Mouse (Mus musculus): Measurements from ENCODE around the gene Gnat2. TPM values are rescaled to one million over a fixed set of nuclear protein-coding genes. Genes with fewer than 3 reads are reported as not detected.

Gene Gnat2
- polyA plus RNA-seq, 1 experiment from 2014 or later, result 0.24 TPM

DNA sequence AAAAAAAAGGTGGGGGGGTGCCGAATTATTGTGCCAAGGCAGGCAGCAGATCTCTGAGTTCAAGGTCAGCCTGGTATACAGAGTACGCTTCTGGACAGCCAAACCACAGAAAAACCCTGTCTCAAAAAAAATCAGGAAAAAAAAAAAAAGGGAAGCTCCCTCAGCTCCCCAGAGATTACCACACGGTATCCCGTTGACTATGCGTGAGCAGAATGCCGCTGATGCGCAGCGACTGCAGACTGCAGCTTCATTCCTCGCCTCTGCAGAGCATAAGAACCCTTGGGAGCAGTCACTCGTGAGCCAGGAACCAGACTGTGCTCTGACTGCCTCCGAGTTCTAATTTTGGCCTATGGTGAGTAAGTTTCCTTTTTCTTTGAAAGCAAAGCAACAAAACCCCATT is 42.1 kb downstream of the Gnat2 start:
- H3K4me2 ChIP-seq (ENCODE audit: low read depth, low read length), result no peak overlapping the region
- no peak overlapping the region for H3K27ac ChIP-seq (ENCODE audit: low read depth, low read length)
- whole genome bisulfite sequencing, result 40% methylated on average over 11 of the region's 11 CpGs
- ATAC-seq (ENCODE audit: low read depth), result peak; percentile 74; the same call in 1 of the 2 replicates
- no peaks in the 10 kb centered on the region for H3K36me3 ChIP-seq (ENCODE audit: control insufficient read depth, insufficient read depth, low read length)
- H3K4me1 ChIP-seq (ENCODE audit: control insufficient read depth, insufficient read depth, low read length), result no peaks in the 10 kb centered on the region
- H3K9me3 ChIP-seq (ENCODE audit: control insufficient read depth, low read length), result no peaks in the 10 kb centered on the region
- no peak overlapping the region for H3K4me3 ChIP-seq (ENCODE audit: low read depth, low read length)
- H3K9ac ChIP-seq (replicated peaks; ENCODE audit: low read depth, low read length), result no peak overlapping the region
- no peaks in the 10 kb centered on the region for H3K27me3 ChIP-seq (ENCODE audit: control insufficient read depth, insufficient read depth, low read length)

DNA sequence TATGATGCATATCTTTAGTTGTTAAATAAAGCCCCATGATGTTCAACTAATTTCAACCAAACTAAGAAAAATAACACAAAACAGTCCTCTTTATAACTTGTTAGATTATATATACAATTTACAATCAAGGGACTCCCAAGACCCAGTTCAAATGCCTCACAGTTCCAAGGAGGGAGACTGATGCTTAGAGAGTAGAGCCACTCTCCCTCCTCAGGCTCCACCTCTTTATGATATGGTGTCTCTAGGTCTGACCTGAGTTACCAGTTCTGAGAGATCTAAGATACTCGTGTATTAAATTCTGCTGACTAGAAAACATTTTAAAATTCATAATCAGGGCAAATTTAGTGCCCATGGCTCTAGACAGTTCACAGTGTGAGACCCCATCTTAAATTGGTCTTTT is 46.5 kb downstream of the Gnat2 start:
- ATAC-seq (ENCODE audit: low read depth), result no peak
- no peaks in the 10 kb centered on the region for H3K9me3 ChIP-seq (ENCODE audit: control insufficient read depth, low read length)
- H3K4me2 ChIP-seq (ENCODE audit: low read depth, low read length), result no peak overlapping the region
- 96% methylated on average over 1 of the region's 1 CpGs for WGBS
- no peak overlapping the region for H3K4me3 ChIP-seq (ENCODE audit: low read depth, low read length)
- H3K4me1 ChIP-seq (ENCODE audit: control insufficient read depth, insufficient read depth, low read length), result peaks cover 2% of the 10 kb centered on the region; the same call in 1 of the 2 replicates
- no peak overlapping the region for H3K27ac ChIP-seq (ENCODE audit: low read depth, low read length)
- H3K27me3 ChIP-seq (ENCODE audit: control insufficient read depth, insufficient read depth, low read length), result no peaks in the 10 kb centered on the region
- H3K36me3 ChIP-seq (ENCODE audit: control insufficient read depth, insufficient read depth, low read length), result no peaks in the 10 kb centered on the region
- H3K9ac ChIP-seq (replicated peaks; ENCODE audit: low read depth, low read length), result no peak overlapping the region

DNA sequence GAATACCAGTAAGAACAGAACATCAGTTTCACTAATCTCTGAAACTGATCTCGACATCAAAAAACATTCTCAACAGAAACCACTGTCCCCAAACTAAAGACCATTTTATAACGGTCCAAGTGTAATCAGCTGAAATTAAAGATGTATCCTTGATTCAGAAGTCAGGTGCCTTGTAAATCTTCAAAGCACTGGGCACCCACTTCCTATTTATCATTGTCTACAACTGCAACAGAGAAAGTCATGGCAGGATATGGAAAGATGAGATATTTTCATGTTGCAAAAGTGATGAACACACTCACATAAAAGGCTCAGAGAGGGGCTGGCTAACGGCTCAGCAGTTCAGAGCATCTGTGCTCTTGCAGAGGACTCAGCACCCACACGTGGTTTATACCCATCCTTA is 48.2 kb downstream of the Gnat2 start:
- Histone ChIP-seq H3K36me3 (ENCODE audit: control insufficient read depth, insufficient read depth, low read length) (no peaks in the 10 kb centered on the region), H3K4me2 (ENCODE audit: low read depth, low read length) (no peak overlapping the region), H3K9ac (replicated peaks; ENCODE audit: low read depth, low read length) (no peak overlapping the region), H3K27ac (ENCODE audit: low read depth, low read length) (no peak overlapping the region), H3K4me3 (ENCODE audit: low read depth, low read length) (no peak overlapping the region), H3K4me1 (ENCODE audit: control insufficient read depth, insufficient read depth, low read length) (peaks cover 11% of the 10 kb centered on the region), H3K27me3 (ENCODE audit: control insufficient read depth, insufficient read depth, low read length) (no peaks in the 10 kb centered on the region), H3K9me3 (ENCODE audit: control insufficient read depth, low read length) (no peaks in the 10 kb centered on the region)
- ATAC-seq (ENCODE audit: low read depth), result no peak
- WGBS, result 76% methylated on average over 4 of the region's 4 CpGs

DNA sequence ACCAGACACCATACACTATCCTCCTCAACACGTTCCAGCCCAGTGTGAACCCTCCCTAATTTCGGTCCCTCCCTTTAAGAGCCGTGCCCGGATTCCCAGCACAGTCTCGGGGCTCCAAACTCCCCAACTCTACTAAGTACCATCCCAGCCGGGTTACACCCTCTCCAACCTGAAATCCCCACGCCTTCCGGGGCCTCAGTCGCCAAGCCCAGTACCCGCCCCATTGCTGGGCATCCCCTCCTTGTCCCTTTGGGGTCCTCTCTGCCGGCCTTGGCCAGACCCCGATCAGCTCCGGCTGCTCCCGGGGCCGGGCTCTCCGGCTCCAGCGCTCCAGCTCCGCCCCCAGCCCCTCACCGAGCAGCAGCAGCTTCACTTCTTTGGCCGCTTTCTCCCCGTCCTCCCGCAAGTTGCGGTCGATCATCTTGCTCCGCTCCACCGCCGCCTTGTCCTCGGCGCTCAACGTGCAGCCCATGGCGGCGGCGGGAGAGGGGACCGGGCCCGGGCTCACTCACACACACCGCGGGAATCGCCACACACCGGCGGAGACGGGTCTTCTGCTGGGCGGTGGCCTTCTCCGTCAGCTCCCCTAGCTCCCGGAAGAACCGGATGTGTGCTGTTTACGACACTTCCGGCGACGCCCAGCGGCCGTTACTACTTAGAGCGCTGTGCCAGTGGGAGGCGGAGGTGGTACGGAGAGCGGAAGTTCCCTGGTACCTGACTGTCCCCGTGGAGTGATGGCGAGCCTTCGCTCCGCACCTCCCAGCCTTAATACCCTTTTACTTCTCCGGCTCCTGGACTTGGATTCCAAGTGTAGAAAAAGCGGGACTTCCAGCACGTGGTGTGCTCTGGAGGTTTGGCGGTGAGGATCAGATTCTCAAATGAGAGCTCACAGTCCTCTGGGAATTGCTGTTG is 53.2 kb downstream of the Gnat2 start, which contains the start of gene Gnai3:
Gene Gnai3, minus strand, starts transcription at position 613 of the 912 bp plus-strand sequence.
- peak; percentile 96 for ATAC-seq (ENCODE audit: low read depth)
- under 1% methylated on average over 63 of the region's 63 CpGs for WGBS
- Histone ChIP-seq H3K4me2 (ENCODE audit: low read depth, low read length) (peak within 1 kb of the TSS; percentile 57), H3K27me3 (ENCODE audit: control insufficient read depth, insufficient read depth, low read length) (no peaks in the 10 kb centered on the region), H3K9ac (replicated peaks; ENCODE audit: low read depth, low read length) (peak within 1 kb of the TSS; percentile 90), H3K9me3 (ENCODE audit: control insufficient read depth, low read length) (no peaks in the 10 kb centered on the region), H3K36me3 (ENCODE audit: control insufficient read depth, insufficient read depth, low read length) (no peaks in the 10 kb centered on the region), H3K27ac (ENCODE audit: low read depth, low read length) (peak within 1 kb of the TSS; percentile 89), H3K4me1 (ENCODE audit: control insufficient read depth, insufficient read depth, low read length) (peaks cover 16% of the 10 kb centered on the region), H3K4me3 (ENCODE audit: low read depth, low read length) (peak within 1 kb of the TSS; percentile 91)

DNA sequence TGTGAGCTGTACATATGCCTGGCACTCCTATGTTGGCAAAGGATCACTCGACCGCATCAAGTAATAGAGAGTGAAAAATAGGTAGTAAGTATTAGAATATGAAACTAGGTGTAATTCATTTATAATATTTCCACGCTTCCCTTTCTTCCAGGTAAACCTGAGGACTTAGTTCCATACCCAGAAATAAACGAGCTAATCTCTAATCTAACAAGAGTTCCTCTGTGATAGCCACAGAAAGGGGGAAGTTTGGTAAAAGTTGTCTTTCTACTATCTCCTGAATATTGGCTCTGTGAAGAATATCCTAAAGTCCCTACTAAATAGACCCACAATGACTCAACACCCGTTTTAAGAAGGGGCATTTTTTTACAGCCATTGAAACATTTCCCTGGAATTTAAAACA is 54.1 kb downstream of the Gnat2 start:
- H3K4me3 ChIP-seq (ENCODE audit: low read depth, low read length), result peak overlapping the region; percentile 91
- H3K36me3 ChIP-seq (ENCODE audit: control insufficient read depth, insufficient read depth, low read length), result no peaks in the 10 kb centered on the region
- H3K27ac ChIP-seq (ENCODE audit: low read depth, low read length), result peak overlapping the region; percentile 89; the same call in 1 of the 2 replicates
- H3K4me2 ChIP-seq (ENCODE audit: low read depth, low read length), result peak overlapping the region; percentile 56
- no peaks in the 10 kb centered on the region for H3K27me3 ChIP-seq (ENCODE audit: control insufficient read depth, insufficient read depth, low read length)
- WGBS, result 61% methylated on average over 5 of the region's 5 CpGs
- no peaks in the 10 kb centered on the region for H3K9me3 ChIP-seq (ENCODE audit: control insufficient read depth, low read length)
- H3K4me1 ChIP-seq (ENCODE audit: control insufficient read depth, insufficient read depth, low read length), result peaks cover 16% of the 10 kb centered on the region
- ATAC-seq (ENCODE audit: low read depth), result no peak
- H3K9ac ChIP-seq (replicated peaks; ENCODE audit: low read depth, low read length), result peak overlapping the region; percentile 90; the same call in 1 of the 2 replicates

DNA sequence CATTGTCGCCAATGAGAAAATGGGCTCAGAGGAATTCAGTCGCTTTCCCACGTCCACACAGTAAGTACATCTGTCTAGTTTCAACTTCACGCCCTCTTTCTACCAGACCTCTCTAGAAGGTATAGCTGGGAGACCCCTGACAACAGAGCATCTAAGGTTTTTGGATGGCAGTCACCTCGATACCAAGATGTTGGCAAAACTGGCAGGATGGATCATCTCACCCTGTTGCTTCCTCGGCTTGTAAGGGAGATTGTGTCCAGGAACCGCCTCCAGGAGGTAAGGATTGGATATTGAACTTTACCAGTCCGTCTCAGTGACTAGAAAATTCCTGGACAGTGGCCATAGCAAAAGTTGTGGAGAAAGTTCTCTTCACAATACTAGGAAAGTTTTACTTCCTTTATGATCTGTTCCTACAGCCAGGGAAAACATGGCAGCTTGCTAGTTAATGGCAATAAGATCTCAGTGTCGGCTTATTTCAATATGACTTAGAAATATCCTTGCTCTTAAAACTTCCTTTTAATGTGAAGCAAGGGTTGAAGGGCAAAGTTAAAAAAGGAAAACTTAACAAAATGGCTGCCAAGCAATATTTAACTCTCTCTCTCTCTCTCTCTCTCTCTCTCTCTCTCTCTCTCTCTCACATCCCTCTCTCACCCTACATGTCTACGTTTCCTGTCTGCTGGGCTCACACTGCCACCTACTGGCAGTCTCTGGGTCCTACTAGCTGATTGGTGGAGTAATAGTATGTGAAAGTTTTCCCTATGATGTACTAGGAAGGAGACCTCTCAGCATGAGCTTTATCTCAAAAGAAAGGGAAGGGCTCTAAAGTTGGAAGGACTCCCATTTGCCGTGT is 55.0 kb downstream of the Gnat2 start:
- H3K4me3 ChIP-seq (ENCODE audit: low read depth, low read length), result no peak overlapping the region
- peaks cover 16% of the 10 kb centered on the region for H3K4me1 ChIP-seq (ENCODE audit: control insufficient read depth, insufficient read depth, low read length)
- no peak overlapping the region for H3K9ac ChIP-seq (replicated peaks; ENCODE audit: low read depth, low read length)
- H3K36me3 ChIP-seq (ENCODE audit: control insufficient read depth, insufficient read depth, low read length), result no peaks in the 10 kb centered on the region
- no peak overlapping the region for H3K27ac ChIP-seq (ENCODE audit: low read depth, low read length)
- no peak overlapping the region for H3K4me2 ChIP-seq (ENCODE audit: low read depth, low read length)
- WGBS, result 71% methylated on average over 11 of the region's 11 CpGs
- peak; percentile 52; the same call in 1 of the 2 replicates for ATAC-seq (ENCODE audit: low read depth)
- no peaks in the 10 kb centered on the region for H3K9me3 ChIP-seq (ENCODE audit: control insufficient read depth, low read length)
- H3K27me3 ChIP-seq (ENCODE audit: control insufficient read depth, insufficient read depth, low read length), result no peaks in the 10 kb centered on the region

Other genes starting within 250 kb of the Gnat2 start
- not detected in 2 replicates for gene Eps8l3, start 215.6 kb upstream of the Gnat2 start, polyA plus RNA-seq (2014; fragmentation: Nextera tagmentation; extraction: Ambion mirVana)
- gene Gstm5, start 197.0 kb upstream of the Gnat2 start, polyA plus RNA-seq (2014; fragmentation: Nextera tagmentation; extraction: Ambion mirVana), result 261 and 263 TPM in 2 replicates
- gene Gstm7, start 161.0 kb upstream of the Gnat2 start, polyA plus RNA-seq (2014; fragmentation: Nextera tagmentation; extraction: Ambion mirVana), result 69.3 and 70.4 TPM in 2 replicates
- gene Gstm6, start 149.0 kb upstream of the Gnat2 start, polyA plus RNA-seq (2014; fragmentation: Nextera tagmentation; extraction: Ambion mirVana), result 7.4 and 13.2 TPM in 2 replicates
- not detected in 2 replicates for gene Gstm3, start 123.5 kb upstream of the Gnat2 start, polyA plus RNA-seq (2014; fragmentation: Nextera tagmentation; extraction: Ambion mirVana)
- 1.2 and 6.6 TPM in 2 replicates for gene Gstm2, start 106.3 kb upstream of the Gnat2 start, polyA plus RNA-seq (2014; fragmentation: Nextera tagmentation; extraction: Ambion mirVana)
- gene Gstm1, start 74.8 kb upstream of the Gnat2 start, polyA plus RNA-seq (2014; fragmentation: Nextera tagmentation; extraction: Ambion mirVana), result 123 and 186 TPM in 2 replicates
- gene Gstm4, start 47.9 kb upstream of the Gnat2 start, polyA plus RNA-seq (2014; fragmentation: Nextera tagmentation; extraction: Ambion mirVana), result 17.7 and 18.6 TPM in 2 replicates
- 51.7 and 53.5 TPM in 2 replicates for gene Ampd2, start 6.1 kb upstream of the Gnat2 start, polyA plus RNA-seq (2014; fragmentation: Nextera tagmentation; extraction: Ambion mirVana)
- 108 and 141 TPM in 2 replicates for gene Gnai3, start 53.4 kb downstream of the Gnat2 start, polyA plus RNA-seq (2014; fragmentation: Nextera tagmentation; extraction: Ambion mirVana)
- gene Gpr61, start 62.1 kb downstream of the Gnat2 start, polyA plus RNA-seq (2014; fragmentation: Nextera tagmentation; extraction: Ambion mirVana), result 2.7 and 4.5 TPM in 2 replicates
- 11.2 TPM in 2 replicates for gene Amigo1, start 93.5 kb downstream of the Gnat2 start, polyA plus RNA-seq (2014; fragmentation: Nextera tagmentation; extraction: Ambion mirVana)
- gene Cyb561d1, start 108.4 kb downstream of the Gnat2 start, polyA plus RNA-seq (2014; fragmentation: Nextera tagmentation; extraction: Ambion mirVana), result 2.0 and 2.3 TPM in 2 replicates
- gene Atxn7l2, start 118.1 kb downstream of the Gnat2 start, polyA plus RNA-seq (2014; fragmentation: Nextera tagmentation; extraction: Ambion mirVana), result 22.0 and 24.0 TPM in 2 replicates
- 0.14 and 0.32 TPM in 2 replicates for gene Sypl2, start 133.9 kb downstream of the Gnat2 start, polyA plus RNA-seq (2014; fragmentation: Nextera tagmentation; extraction: Ambion mirVana)
- 243 TPM in 2 replicates for gene Psma5, start 164.1 kb downstream of the Gnat2 start, polyA plus RNA-seq (2014; fragmentation: Nextera tagmentation; extraction: Ambion mirVana)
- 19.4 and 26.7 TPM in 2 replicates for gene Sort1, start 191.3 kb downstream of the Gnat2 start, polyA plus RNA-seq (2014; fragmentation: Nextera tagmentation; extraction: Ambion mirVana)